Mouse (Mus musculus): ENCODE data around the gene Sfxn5.

Gene Sfxn5

GRCm38 (mm10) chr6:85332351-85332999 is 747 bp downstream of the Sfxn5 start:
- no peak for DNase-seq

- DNase-seq = no peak
These were observed 1.5 kb downstream of the Sfxn5 start for GRCm38 (mm10) chr6:85331736-85332135.

GRCm38 (mm10) chr6:85331221-85331735 is 1.9 kb downstream of the Sfxn5 start:
- DNase-seq = no peak

GRCm38 (mm10) chr6:85329666-85330185 is 3.5 kb downstream of the Sfxn5 start:
- DNase-seq = no peak

GRCm38 (mm10) chr6:85326564-85326963 is 6.7 kb downstream of the Sfxn5 start:
- DNase-seq = no peak

- no peak for DNase-seq
These were observed 8.1 kb downstream of the Sfxn5 start for GRCm38 (mm10) chr6:85325109-85325508.

GRCm38 (mm10) chr6:85320445-85320866 is 12.8 kb downstream of the Sfxn5 start:
- no peak for DNase-seq

GRCm38 (mm10) chr6:85316211-85316610 is 17.0 kb downstream of the Sfxn5 start:
- DNase-seq = no peak

- no peak for DNase-seq
These were observed 19.0 kb downstream of the Sfxn5 start for GRCm38 (mm10) chr6:85314064-85314798.

GRCm38 (mm10) chr6:85307894-85308293 is 25.3 kb downstream of the Sfxn5 start:
- DNase-seq = no peak

- no peak for DNase-seq
These were observed 26.8 kb downstream of the Sfxn5 start for GRCm38 (mm10) chr6:85306375-85306774.

- no peak for DNase-seq
These were observed 27.4 kb downstream of the Sfxn5 start for GRCm38 (mm10) chr6:85305826-85306225.

GRCm38 (mm10) chr6:85304966-85305365 is 28.3 kb downstream of the Sfxn5 start:
- DNase-seq = no peak

GRCm38 (mm10) chr6:85302326-85303055 is 30.7 kb downstream of the Sfxn5 start:
- DNase-seq = no peak

GRCm38 (mm10) chr6:85295384-85296167 is 37.6 kb downstream of the Sfxn5 start:
- peak; percentile 14 to 46 for DNase-seq

GRCm38 (mm10) chr6:85294004-85294379 is 39.2 kb downstream of the Sfxn5 start:
- DNase-seq = no peak

GRCm38 (mm10) chr6:85293255-85294003 is 39.8 kb downstream of the Sfxn5 start:
- no peak for DNase-seq

GRCm38 (mm10) chr6:85290869-85291824 is 42.1 kb downstream of the Sfxn5 start:
- DNase-seq = no peak

- no peak for DNase-seq
These were observed 44.9 kb downstream of the Sfxn5 start for GRCm38 (mm10) chr6:85288193-85288857.

Measured in thymus, adult 18-20 months (tissue).